Comparison of ENCODE assay signal across 8 mouse cellular contexts in the genomic region with DNA sequence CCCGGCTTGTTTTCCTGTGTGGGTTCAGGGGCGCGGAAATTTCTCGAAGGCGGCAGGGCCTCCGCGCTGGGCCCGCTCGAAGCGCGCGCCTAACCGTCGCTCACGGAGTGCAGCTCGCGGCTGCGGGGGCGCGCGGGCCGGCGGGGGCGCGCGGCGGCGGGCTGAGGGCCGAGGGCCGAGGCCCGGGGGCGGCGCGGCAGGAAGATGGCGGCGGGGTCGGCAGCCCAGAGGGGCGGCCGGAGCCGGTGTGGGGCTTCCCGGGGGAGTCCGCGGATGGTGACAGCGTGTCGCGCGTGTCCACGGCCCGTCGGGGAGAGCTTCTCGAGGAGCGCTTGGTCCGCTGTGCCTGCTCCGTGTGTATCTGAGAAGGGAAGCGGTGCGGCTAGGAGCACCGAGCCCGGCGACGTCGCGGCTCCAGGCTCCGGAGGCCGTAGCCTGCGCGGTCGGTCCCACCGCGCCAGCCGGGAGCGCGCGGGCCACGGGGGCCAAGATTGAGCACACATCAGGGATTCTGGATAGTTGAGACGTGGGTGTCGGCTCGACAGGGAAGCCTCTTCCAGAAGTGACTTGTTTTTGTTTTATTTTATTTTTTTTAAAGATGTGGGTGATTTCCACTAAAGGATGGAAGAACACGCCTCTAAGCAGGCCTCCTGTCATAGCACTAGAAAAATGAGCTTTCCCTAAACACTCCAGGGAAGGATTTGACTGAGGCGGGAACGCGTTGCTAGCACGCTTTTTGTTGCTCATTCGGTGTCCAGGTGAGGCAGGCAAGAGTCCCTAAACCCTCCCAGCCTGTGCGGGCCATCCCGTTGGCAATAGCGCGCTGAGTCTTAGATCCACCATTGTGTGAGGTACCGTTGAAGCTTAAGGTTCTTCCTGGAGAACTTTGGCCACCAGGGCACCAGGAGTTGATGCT. TPM values are rescaled to one million over a fixed set of nuclear protein-coding genes. Genes with fewer than 3 reads are reported as not detected.
DNase-seq lines count a peak whose midpoint lies in the region; ATAC-seq and TF ChIP-seq lines count a peak whose summit lies in the region.

No protein-coding gene starts in this region.

- peak overlapping the region; percentile 96 for H3K9ac ChIP-seq in hindbrain, postnatal 0 days (replicated peaks; ENCODE audit: low read length)
- H3K9ac ChIP-seq in midbrain, embryonic 11.5 days (ENCODE audit: low read length): peak overlapping the region; percentile 92

- no peaks in the 10 kb centered on the region for H3K27me3 ChIP-seq in hindbrain, postnatal 0 days (ENCODE audit: insufficient read depth, low read length)
- no peaks in the 10 kb centered on the region for H3K27me3 ChIP-seq in midbrain, embryonic 11.5 days (ENCODE audit: control insufficient read depth, insufficient read depth, low read length)

- H3K4me1 ChIP-seq in hindbrain, postnatal 0 days (ENCODE audit: insufficient read depth, low read length): peaks cover 28% of the 10 kb centered on the region
- H3K4me1 ChIP-seq in midbrain, embryonic 11.5 days (ENCODE audit: control insufficient read depth, insufficient read depth, low read length): peaks cover 32% of the 10 kb centered on the region

- H3K36me3 ChIP-seq in hindbrain, postnatal 0 days (ENCODE audit: insufficient read depth, low read length): no peaks in the 10 kb centered on the region
- no peaks in the 10 kb centered on the region for H3K36me3 ChIP-seq in midbrain, embryonic 11.5 days (ENCODE audit: control insufficient read depth, insufficient read depth, low read length)

- WGBS in hindbrain, postnatal 0 days: under 1% methylated on average over 74 of the region's 88 CpGs
- WGBS in midbrain, embryonic 11.5 days: under 1% methylated on average over 58 of the region's 88 CpGs

- ATAC-seq in hindbrain, postnatal 0 days: peak; percentile 55
- peak; percentile 58 for ATAC-seq in midbrain, embryonic 11.5 days (ENCODE audit: low FRiP score)
- no peak for ATAC-seq in megakaryocyte-erythroid progenitor cell, adult 5-6 weeks (replicated peaks; ENCODE audit: low FRiP score, low TSS enrichment, poor library complexity, severe bottlenecking)

- no peaks in the 10 kb centered on the region for H3K9me3 ChIP-seq in hindbrain, postnatal 0 days (ENCODE audit: low read length)
- H3K9me3 ChIP-seq in midbrain, embryonic 11.5 days (ENCODE audit: control insufficient read depth, low read length): no peaks in the 10 kb centered on the region

- peak overlapping the region; percentile 80 for H3K4me2 ChIP-seq in hindbrain, postnatal 0 days (ENCODE audit: low read depth, low read length)
- peak overlapping the region; percentile 92 for H3K4me2 ChIP-seq in midbrain, embryonic 11.5 days

- DNase-seq in Muller cell, postnatal 12 days (ENCODE audit: inconsistent ontology term): peak; percentile 78
- peak; percentile 40 for DNase-seq in c-Kit-positive CD71-positive TER-119-positive erythroid progenitor cells, embryonic 14.5 days (ENCODE audit: low spot score)
- DNase-seq in frontal cortex, postnatal 10 days (ENCODE audit: low spot score in 2 of 2): peak; percentile 57 to 77
- DNase-seq in hindbrain, postnatal 0 days (ENCODE audit: low spot score): peak; percentile 94
- peak; percentile 86 for DNase-seq in left cerebral cortex, postnatal 4 days
- DNase-seq in midbrain, embryonic 11.5 days (ENCODE audit: low spot score, missing footprints): peak; percentile 95
- peak; percentile 46 for DNase-seq in spleen, adult 12 weeks (ENCODE audit: low spot score)

- peak overlapping the region; percentile 100 for H3K27ac ChIP-seq in hindbrain, postnatal 0 days
- H3K27ac ChIP-seq in midbrain, embryonic 11.5 days (ENCODE audit: low read depth, low read length): peak overlapping the region; percentile 91

- intact Hi-C loops in left cerebral cortex, postnatal 4 days (cut with DNase I): no loop called here

- H3K4me3 ChIP-seq in hindbrain, postnatal 0 days (ENCODE audit: low read length): peak overlapping the region; percentile 87
- peak overlapping the region; percentile 79 for H3K4me3 ChIP-seq in midbrain, embryonic 11.5 days (ENCODE audit: low read depth, low read length)

- peak; percentile 28 for TF ChIP-seq CTCF in hindbrain, postnatal 0 days (IDR thresholded peaks at IDR 0.05; ENCODE audit: low read depth)

RNA-seq across cellular contexts. Expression of gene Pknox1, which starts 0.9 kb away (rescaled TPM):
- total RNA-seq in hindbrain, postnatal 0 days (2014; rRNA removed): 31.2 and 36.7 TPM in 2 replicates
- 25.0 and 25.1 TPM in 2 replicates for polyA plus RNA-seq in hindbrain, postnatal 0 days (2015; fragmentation: Nextera tagmentation; extraction: Ambion mirVana)
- 10 to 100 TPM; 17.8 to 18.8 TPM for total RNA-seq in left cerebral cortex, postnatal 4 days (2021)
- polyA plus RNA-seq in midbrain, embryonic 11.5 days (2014; fragmentation: Nextera tagmentation; extraction: Ambion mirVana): 22.4 and 22.7 TPM in 2 replicates
- total RNA-seq in megakaryocyte-erythroid progenitor cell, adult 5-6 weeks (2014; fragmentation: Nextera tagmentation): 18.5 and 35.2 TPM in 2 replicates
- total RNA-seq in megakaryocyte-erythroid progenitor cell, adult 5-6 weeks (2017): 15.8 and 18.2 TPM in 2 replicates

RNA-seq across cellular contexts. Expression of gene Ndufv3, which starts 45.5 kb away (rescaled TPM):
- 226 and 267 TPM in 2 replicates for total RNA-seq in hindbrain, postnatal 0 days (2014; rRNA removed)
- polyA plus RNA-seq in hindbrain, postnatal 0 days (2015; fragmentation: Nextera tagmentation; extraction: Ambion mirVana): 562 and 575 TPM in 2 replicates
- 100 to 1,000 TPM; 269 to 291 TPM for total RNA-seq in left cerebral cortex, postnatal 4 days (2021)
- 239 and 249 TPM in 2 replicates for polyA plus RNA-seq in midbrain, embryonic 11.5 days (2014; fragmentation: Nextera tagmentation; extraction: Ambion mirVana)
- 142 and 209 TPM in 2 replicates for total RNA-seq in megakaryocyte-erythroid progenitor cell, adult 5-6 weeks (2014; fragmentation: Nextera tagmentation)
- 217 and 233 TPM in 2 replicates for total RNA-seq in megakaryocyte-erythroid progenitor cell, adult 5-6 weeks (2017)

RNA-seq across cellular contexts. Expression of gene Wdr4, which starts 45.6 kb away (rescaled TPM):
- 50.9 and 56.5 TPM in 2 replicates for total RNA-seq in hindbrain, postnatal 0 days (2014; rRNA removed)
- polyA plus RNA-seq in hindbrain, postnatal 0 days (2015; fragmentation: Nextera tagmentation; extraction: Ambion mirVana): 26.3 and 26.8 TPM in 2 replicates
- total RNA-seq in left cerebral cortex, postnatal 4 days (2021): 10 to 100 TPM; 41.6 to 44.5 TPM
- 35.4 and 39.4 TPM in 2 replicates for polyA plus RNA-seq in midbrain, embryonic 11.5 days (2014; fragmentation: Nextera tagmentation; extraction: Ambion mirVana)
- 38.3 and 47.6 TPM in 2 replicates for total RNA-seq in megakaryocyte-erythroid progenitor cell, adult 5-6 weeks (2014; fragmentation: Nextera tagmentation)
- 18.1 and 62.9 TPM in 2 replicates for total RNA-seq in megakaryocyte-erythroid progenitor cell, adult 5-6 weeks (2017)

Comparison
In these comparisons a context has a peak if more than half of its experiments do, and no peak if none do; other contexts are left out.
1. DNase-seq: peak in every context shown above with its lines; median percentile 95 in midbrain, embryonic 11.5 days; 94 in hindbrain, postnatal 0 days; 86 in left cerebral cortex, postnatal 4 days; 78 in Muller cell, postnatal 12 days; 67 in frontal cortex, postnatal 10 days; 46 in spleen, adult 12 weeks; 40 in c-Kit-positive CD71-positive TER-119-positive erythroid progenitor cells, embryonic 14.5 days.